Mouse (Mus musculus): ENCODE results near the gene Ncor2. TPM values are rescaled to one million over a fixed set of nuclear protein-coding genes. Genes with fewer than 3 reads are reported as not detected.

The Ncor2 gene
- polyA plus RNA-seq, 1 experiment from 2014 or later, result 14.9 TPM

GRCm38 (mm10) chr5:125133651-125134050, 45.4 kb downstream of the Ncor2 start:
- H3K27ac ChIP-seq, result peak overlapping the region; percentile 83; the same call in 1 of the 2 replicates
- no peak for ATAC-seq (replicated peaks; ENCODE audit: insufficient number of reproducible peaks, insufficient read depth, low FRiP score, low read depth)
- H3K9me3 ChIP-seq (replicated peaks), result no peaks in the 10 kb centered on the region
- no peaks in the 10 kb centered on the region for H3K36me3 ChIP-seq
- peaks cover 93% of the 10 kb centered on the region for H3K4me1 ChIP-seq (replicated peaks)
- H3K27me3 ChIP-seq, result no peaks in the 10 kb centered on the region
- H3K9ac ChIP-seq, result no peak overlapping the region
- no peak overlapping the region for H3K4me3 ChIP-seq
- 50% methylated on average over 4 of the region's 4 CpGs for WGBS
- H3K4me2 ChIP-seq, result no peak overlapping the region

- WGBS, result 92% methylated on average over 13 of the region's 13 CpGs
- Histone ChIP-seq H3K4me3 (no peak overlapping the region), H3K27ac (no peak overlapping the region)
Measured at GRCm38 (mm10) chr5:125132566-125133260, 46.3 kb downstream of the Ncor2 start.

GRCm38 (mm10) chr5:125132069-125132468, 47.0 kb downstream of the Ncor2 start:
- Histone ChIP-seq H3K4me1 (replicated peaks) (peaks cover 92% of the 10 kb centered on the region), H3K4me2 (no peak overlapping the region), H3K4me3 (no peak overlapping the region), H3K9me3 (replicated peaks) (no peaks in the 10 kb centered on the region), H3K9ac (no peak overlapping the region), H3K27ac (no peak overlapping the region), H3K36me3 (no peaks in the 10 kb centered on the region), H3K27me3 (no peaks in the 10 kb centered on the region)
- WGBS, result 91% methylated on average over 2 of the region's 2 CpGs
- no peak for ATAC-seq (replicated peaks; ENCODE audit: insufficient number of reproducible peaks, insufficient read depth, low FRiP score, low read depth)

More at GRCm38 (mm10) chr5:125132566-125133260, 46.3 kb downstream of the Ncor2 start:
- Histone ChIP-seq H3K9ac (no peak overlapping the region), H3K36me3 (no peaks in the 10 kb centered on the region), H3K4me1 (replicated peaks) (peaks cover 93% of the 10 kb centered on the region), H3K9me3 (replicated peaks) (no peaks in the 10 kb centered on the region), H3K27me3 (no peaks in the 10 kb centered on the region), H3K4me2 (no peak overlapping the region)
- ATAC-seq (replicated peaks; ENCODE audit: insufficient number of reproducible peaks, insufficient read depth, low FRiP score, low read depth), result no peak

- no peaks in the 10 kb centered on the region for H3K9me3 ChIP-seq (replicated peaks)
- no peak overlapping the region for H3K4me2 ChIP-seq
- H3K27ac ChIP-seq, result no peak overlapping the region
- no peaks in the 10 kb centered on the region for H3K36me3 ChIP-seq
- H3K27me3 ChIP-seq, result no peaks in the 10 kb centered on the region
- no peak for ATAC-seq (replicated peaks; ENCODE audit: insufficient number of reproducible peaks, insufficient read depth, low FRiP score, low read depth)
- no peak overlapping the region for H3K9ac ChIP-seq
- H3K4me1 ChIP-seq (replicated peaks), result peaks cover 91% of the 10 kb centered on the region
- no peak overlapping the region for H3K4me3 ChIP-seq
- WGBS, result 89% methylated on average over 3 of the region's 3 CpGs
Measured at GRCm38 (mm10) chr5:125130406-125130805, 48.6 kb downstream of the Ncor2 start.

GRCm38 (mm10) chr5:125128939-125129385, 50.1 kb downstream of the Ncor2 start:
- peaks cover 91% of the 10 kb centered on the region for H3K4me1 ChIP-seq (replicated peaks)
- 75% methylated on average over 14 of the region's 14 CpGs for WGBS
- H3K36me3 ChIP-seq, result no peaks in the 10 kb centered on the region
- H3K27me3 ChIP-seq, result no peaks in the 10 kb centered on the region
- no peaks in the 10 kb centered on the region for H3K9me3 ChIP-seq (replicated peaks)
- peak overlapping the region; percentile 44; the same call in 1 of the 2 replicates for H3K27ac ChIP-seq
- H3K9ac ChIP-seq, result no peak overlapping the region
- ATAC-seq (replicated peaks; ENCODE audit: insufficient number of reproducible peaks, insufficient read depth, low FRiP score, low read depth), result no peak
- H3K4me3 ChIP-seq, result no peak overlapping the region
- no peak overlapping the region for H3K4me2 ChIP-seq

GRCm38 (mm10) chr5:125127920-125128319, 51.1 kb downstream of the Ncor2 start:
- Histone ChIP-seq H3K27ac (no peak overlapping the region), H3K27me3 (no peaks in the 10 kb centered on the region), H3K36me3 (no peaks in the 10 kb centered on the region), H3K4me2 (no peak overlapping the region), H3K9me3 (replicated peaks) (no peaks in the 10 kb centered on the region), H3K4me1 (replicated peaks) (peaks cover 92% of the 10 kb centered on the region), H3K4me3 (no peak overlapping the region), H3K9ac (no peak overlapping the region)
- ATAC-seq (replicated peaks; ENCODE audit: insufficient number of reproducible peaks, insufficient read depth, low FRiP score, low read depth), result no peak
- whole genome bisulfite sequencing, result 89% methylated on average over 1 of the region's 1 CpGs

- Histone ChIP-seq H3K27me3 (no peaks in the 10 kb centered on the region), H3K4me1 (replicated peaks) (peaks cover 90% of the 10 kb centered on the region), H3K4me2 (no peak overlapping the region), H3K27ac (no peak overlapping the region), H3K9me3 (replicated peaks) (no peaks in the 10 kb centered on the region), H3K4me3 (no peak overlapping the region), H3K36me3 (no peaks in the 10 kb centered on the region), H3K9ac (no peak overlapping the region)
- 83% methylated on average over 4 of the region's 4 CpGs for WGBS
- ATAC-seq (replicated peaks; ENCODE audit: insufficient number of reproducible peaks, insufficient read depth, low FRiP score, low read depth), result no peak
Measured at GRCm38 (mm10) chr5:125127426-125127825, 51.6 kb downstream of the Ncor2 start.

- no peaks in the 10 kb centered on the region for H3K27me3 ChIP-seq
- no peaks in the 10 kb centered on the region for H3K36me3 ChIP-seq
- WGBS, result 78% methylated on average over 4 of the region's 4 CpGs
- no peaks in the 10 kb centered on the region for H3K9me3 ChIP-seq (replicated peaks)
- 0 out of 2 replicates have a peak overlapping the region, but pooled peaks have one; percentile 54 for H3K27ac ChIP-seq
- no peak overlapping the region for H3K9ac ChIP-seq
- peaks cover 81% of the 10 kb centered on the region for H3K4me1 ChIP-seq (replicated peaks)
- H3K4me3 ChIP-seq, result no peak overlapping the region
- no peak overlapping the region for H3K4me2 ChIP-seq
- no peak for ATAC-seq (replicated peaks; ENCODE audit: insufficient number of reproducible peaks, insufficient read depth, low FRiP score, low read depth)
Measured at GRCm38 (mm10) chr5:125125966-125126464, 53.0 kb downstream of the Ncor2 start.

GRCm38 (mm10) chr5:125125219-125125618, 53.8 kb downstream of the Ncor2 start:
- Histone ChIP-seq H3K9me3 (replicated peaks) (no peaks in the 10 kb centered on the region), H3K36me3 (no peaks in the 10 kb centered on the region), H3K4me1 (replicated peaks) (peaks cover 79% of the 10 kb centered on the region), H3K9ac (peak overlapping the region; percentile 29; the same call in 1 of the 2 replicates), H3K27ac (peak overlapping the region; percentile 54), H3K4me3 (no peak overlapping the region), H3K4me2 (no peak overlapping the region), H3K27me3 (no peaks in the 10 kb centered on the region)
- no peak for ATAC-seq (replicated peaks; ENCODE audit: insufficient number of reproducible peaks, insufficient read depth, low FRiP score, low read depth)
- 49% methylated on average over 3 of the region's 3 CpGs for WGBS

- ATAC-seq (replicated peaks; ENCODE audit: insufficient number of reproducible peaks, insufficient read depth, low FRiP score, low read depth), result no peak
- no peaks in the 10 kb centered on the region for H3K27me3 ChIP-seq
- peaks cover 70% of the 10 kb centered on the region for H3K4me1 ChIP-seq (replicated peaks)
- H3K9ac ChIP-seq, result no peak overlapping the region
- H3K4me3 ChIP-seq, result no peak overlapping the region
- H3K9me3 ChIP-seq (replicated peaks), result no peaks in the 10 kb centered on the region
- H3K36me3 ChIP-seq, result peaks cover 3% of the 10 kb centered on the region
- H3K4me2 ChIP-seq, result no peak overlapping the region
- no peak overlapping the region for H3K27ac ChIP-seq
- WGBS, result 86% methylated on average over 7 of the region's 7 CpGs
Measured at GRCm38 (mm10) chr5:125124002-125124401, 55.0 kb downstream of the Ncor2 start.

- H3K4me3 ChIP-seq, result no peak overlapping the region
- no peaks in the 10 kb centered on the region for H3K27me3 ChIP-seq
- peaks cover 11% of the 10 kb centered on the region for H3K36me3 ChIP-seq
- no peaks in the 10 kb centered on the region for H3K9me3 ChIP-seq (replicated peaks)
- peaks cover 62% of the 10 kb centered on the region for H3K4me1 ChIP-seq (replicated peaks)
- 73% methylated on average over 3 of the region's 3 CpGs for WGBS
- H3K27ac ChIP-seq, result no peak overlapping the region
- H3K4me2 ChIP-seq, result no peak overlapping the region
- ATAC-seq (replicated peaks; ENCODE audit: insufficient number of reproducible peaks, insufficient read depth, low FRiP score, low read depth), result no peak
- H3K9ac ChIP-seq, result no peak overlapping the region
Measured at GRCm38 (mm10) chr5:125123206-125123605, 55.8 kb downstream of the Ncor2 start.

GRCm38 (mm10) chr5:125122546-125122945, 56.5 kb downstream of the Ncor2 start:
- Histone ChIP-seq H3K27ac (no peak overlapping the region), H3K36me3 (peaks cover 11% of the 10 kb centered on the region), H3K4me2 (no peak overlapping the region), H3K4me1 (replicated peaks) (peaks cover 55% of the 10 kb centered on the region), H3K9ac (no peak overlapping the region), H3K9me3 (replicated peaks) (no peaks in the 10 kb centered on the region), H3K4me3 (no peak overlapping the region), H3K27me3 (no peaks in the 10 kb centered on the region)
- WGBS, result 83% methylated on average over 7 of the region's 7 CpGs
- no peak for ATAC-seq (replicated peaks; ENCODE audit: insufficient number of reproducible peaks, insufficient read depth, low FRiP score, low read depth)
